Mouse (Mus musculus) liver, postnatal 0 days (tissue): ENCODE data around the gene BC048403.

Source experiments
- CTCF ChIP-seq: sonication (generic); IDR thresholded peaks from 2 replicates; pipeline ENCODE4 v1.5.1; 2016; ENCODE audit warnings: antibody characterized with exemption, low read depth
- EP300 ChIP-seq: IDR thresholded peaks from 2 replicates; pipeline ENCODE4 v1.6.1; 2016; ENCODE audit warnings: antibody characterized with exemption, low read depth, mild to moderate bottlenecking

DNA sequence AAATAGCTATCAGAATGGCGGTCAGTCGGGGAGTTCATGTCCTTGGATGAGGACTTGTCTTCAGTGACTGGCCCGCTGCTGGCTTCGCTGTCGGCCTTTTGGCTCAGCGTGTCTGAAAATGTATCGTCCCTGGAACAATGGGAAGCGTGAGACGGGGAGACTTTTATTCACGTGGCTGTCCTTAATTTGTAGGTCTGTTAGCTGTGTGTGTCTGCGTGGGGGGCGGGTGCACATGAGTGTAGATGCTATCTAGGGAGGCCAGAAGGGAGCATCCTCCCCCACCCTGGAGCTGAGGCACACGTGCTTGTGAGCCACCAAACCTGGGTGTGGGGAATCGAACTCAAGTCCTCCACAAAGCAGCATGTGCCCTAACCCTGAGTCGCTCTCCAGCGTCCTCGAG lies 52.9 kb downstream of the BC048403 start:
- no peak for TF ChIP-seq CTCF
- no peak for TF ChIP-seq EP300
